Mouse (Mus musculus) neural tube, embryonic 12.5 days (tissue): ENCODE measurements around the gene Prmt7. TPM values are rescaled to one million over a fixed set of nuclear protein-coding genes. Genes with fewer than 3 reads are reported as not detected.

Source experiments
- ATAC-seq: fragments of 200-750 bp; cut with Nextera tagmentation; 2 replicates; pipeline ENCODE4 v1.8.0; 2017; ENCODE audit warnings: low read depth, mild to moderate bottlenecking, moderate TSS enrichment, moderate library complexity; ENCODE audit not compliant: low FRiP score
- H3K27ac ChIP-seq: fragments of 300-500 bp; sonication (generic); 2 replicates; pipeline ENCODE4 v1.5.1; 2016
- H3K27me3 ChIP-seq: fragments of 300-500 bp; sonication (generic); replicated peaks from 2 replicates; pipeline ENCODE4 v1.6.1; 2016; ENCODE audit warnings: mild to moderate bottlenecking
- H3K36me3 ChIP-seq: fragments of 300-500 bp; sonication (generic); 2 replicates; pipeline ENCODE4 v1.6.1; 2016; ENCODE audit warnings: mild to moderate bottlenecking
- H3K4me1 ChIP-seq: fragments of 300-500 bp; sonication (generic); 2 replicates; pipeline ENCODE4 v1.6.1; 2016
- H3K4me2 ChIP-seq: fragments of 300-500 bp; sonication (generic); replicated peaks from 2 replicates; pipeline ENCODE4 v1.6.1; 2016; ENCODE audit warnings: mild to moderate bottlenecking
- H3K4me3 ChIP-seq: fragments of 300-500 bp; sonication (generic); 2 replicates; pipeline ENCODE4 v1.5.1; 2016
- H3K9ac ChIP-seq: fragments of 300-500 bp; sonication (generic); 2 replicates; pipeline ENCODE4 v1.6.1; 2016; ENCODE audit warnings: mild to moderate bottlenecking
- H3K9me3 ChIP-seq: fragments of 300-500 bp; sonication (generic); 2 replicates; pipeline ENCODE4 v1.6.1; 2016; ENCODE audit warnings: mild to moderate bottlenecking
- WGBS: fragments of 180-500 bp; shearing (Covaris S2); methylation state at CpG from one replicate; pipeline ENCODE4 v1.1.7; 2016; 5-methylcytosine and 5-hydroxymethylcytosine counted together
- polyA plus RNA-seq: library from polyadenylated mRNA; unstranded; fragments of >200 nt; fragmentation: Nextera tagmentation; extraction: Ambion mirVana; gene quantifications from 2 replicates; pipeline ENCODE4 v1.2.1, GENCODE M21; 2016

Prmt7 gene
- polyA plus RNA-seq, 1 experiment from 2014 or later = 60.4 TPM

GRCm38 (mm10) chr8:106299686-106300085 lies 89.0 kb downstream of the Prmt7 start:
- Histone ChIP-seq H3K4me3 (no peak overlapping the region), H3K4me1 (peaks cover 8% of the 10 kb centered on the region; the same call in 1 of the 2 replicates), H3K4me2 (no peak overlapping the region), H3K9ac (no peak overlapping the region), H3K9me3 (no peaks in the 10 kb centered on the region), H3K27me3 (no peaks in the 10 kb centered on the region), H3K36me3 (no peaks in the 10 kb centered on the region), H3K27ac (no peak overlapping the region)
- 84% methylated on average over 3 of the region's 3 CpGs for WGBS
- ATAC-seq = no peak

DNA sequence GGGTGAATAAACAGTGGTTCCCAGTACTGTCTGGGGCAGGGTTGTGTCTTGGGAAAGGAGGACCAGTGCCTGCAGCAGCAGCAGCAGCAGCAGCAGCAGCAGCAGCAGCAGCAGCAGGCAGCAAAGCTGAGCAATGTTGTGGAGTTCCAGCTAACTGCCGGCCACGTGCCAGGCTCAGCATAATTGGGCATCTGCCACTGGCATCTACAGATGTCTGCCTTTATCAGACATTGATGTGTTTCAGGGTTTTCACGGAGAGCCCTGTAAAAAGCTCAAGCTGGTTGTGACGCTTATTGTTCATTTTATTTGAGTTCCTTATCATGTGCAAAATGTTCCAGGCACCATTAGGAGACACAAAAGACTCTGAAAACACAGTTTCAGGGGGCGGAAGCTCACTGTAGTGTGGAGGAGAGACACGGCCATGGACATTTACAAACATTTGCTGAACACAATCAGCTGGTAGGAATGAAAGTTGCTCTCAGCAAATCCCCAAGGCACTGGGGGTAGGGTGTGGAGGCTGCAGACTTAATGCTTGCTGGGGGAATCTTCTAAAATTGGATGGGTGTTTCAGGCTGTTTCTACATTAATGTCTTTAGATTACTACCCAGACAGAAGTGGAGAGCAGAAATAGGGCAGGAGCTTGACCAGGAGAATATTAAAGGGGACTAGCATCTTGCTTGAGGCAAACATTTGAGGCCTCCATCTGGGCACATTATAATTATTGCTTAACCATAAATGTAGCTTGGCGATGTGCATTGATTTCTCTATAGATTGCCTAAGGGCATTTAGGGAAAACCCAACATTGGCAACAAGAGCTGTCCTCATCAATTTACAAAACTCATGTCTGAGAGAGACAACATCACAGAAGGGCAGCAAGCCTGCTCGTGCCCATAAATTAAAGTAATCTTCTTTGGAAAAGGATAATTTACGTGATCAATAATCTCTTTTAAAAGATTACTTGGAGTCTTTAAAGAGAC lies 90.3 kb downstream of the Prmt7 start:
- H3K4me2 ChIP-seq = no peak overlapping the region
- H3K4me3 ChIP-seq = no peak overlapping the region
- H3K36me3 ChIP-seq = no peaks in the 10 kb centered on the region
- 56% methylated on average over 9 of the region's 9 CpGs for WGBS
- ATAC-seq = peak; percentile 56; the same call in 1 of the 2 replicates
- H3K27ac ChIP-seq = peak overlapping the region; percentile 43
- H3K4me1 ChIP-seq = peaks cover 8% of the 10 kb centered on the region; the same call in 1 of the 2 replicates
- no peaks in the 10 kb centered on the region for H3K27me3 ChIP-seq
- H3K9me3 ChIP-seq = no peaks in the 10 kb centered on the region
- no peak overlapping the region for H3K9ac ChIP-seq

Other genes starting within 250 kb of the Prmt7 start
- 11.8 and 13.9 TPM in 2 replicates for gene Slc12a4, start 244.8 kb upstream of the Prmt7 start, polyA plus RNA-seq
- gene Dpep3, start 231.5 kb upstream of the Prmt7 start, polyA plus RNA-seq = not detected in 2 replicates
- 17.9 and 19.6 TPM in 2 replicates for gene Dus2, start 219.6 kb upstream of the Prmt7 start, polyA plus RNA-seq
- not detected in 2 replicates for gene Dpep2nb, start 205.0 kb upstream of the Prmt7 start, polyA plus RNA-seq
- gene Ddx28, start 199.1 kb upstream of the Prmt7 start, polyA plus RNA-seq = 19.7 and 20.9 TPM in 2 replicates
- 4.4 and 5.6 TPM in 2 replicates for gene Nfatc3, start 152.1 kb upstream of the Prmt7 start, polyA plus RNA-seq
- 1.1 and 1.6 TPM in 2 replicates for gene Esrp2, start 74.0 kb upstream of the Prmt7 start, polyA plus RNA-seq
- 17.6 and 18.4 TPM in 2 replicates for gene Pla2g15, start 60.5 kb upstream of the Prmt7 start, polyA plus RNA-seq
- 71.2 and 73.9 TPM in 2 replicates for gene Slc7a6, start 42.1 kb upstream of the Prmt7 start, polyA plus RNA-seq
- gene Slc7a6os, start within 50 bp of the Prmt7 start, polyA plus RNA-seq = 44.1 and 46.2 TPM in 2 replicates
- 31.8 and 34.2 TPM in 2 replicates for gene Smpd3, start 127.1 kb downstream of the Prmt7 start, polyA plus RNA-seq
- 32.3 and 32.7 TPM in 2 replicates for gene Zfp90, start 204.4 kb downstream of the Prmt7 start, polyA plus RNA-seq